Mouse (Mus musculus): ENCODE measurements around the gene Lbr. TPM values are rescaled to one million over a fixed set of nuclear protein-coding genes. Genes with fewer than 3 reads are reported as not detected.

Lbr gene
- total RNA-seq (2023; ENCODE audit: inconsistent age): 214 to 223 TPM (median 221 TPM) in 4 replicates

DNA sequence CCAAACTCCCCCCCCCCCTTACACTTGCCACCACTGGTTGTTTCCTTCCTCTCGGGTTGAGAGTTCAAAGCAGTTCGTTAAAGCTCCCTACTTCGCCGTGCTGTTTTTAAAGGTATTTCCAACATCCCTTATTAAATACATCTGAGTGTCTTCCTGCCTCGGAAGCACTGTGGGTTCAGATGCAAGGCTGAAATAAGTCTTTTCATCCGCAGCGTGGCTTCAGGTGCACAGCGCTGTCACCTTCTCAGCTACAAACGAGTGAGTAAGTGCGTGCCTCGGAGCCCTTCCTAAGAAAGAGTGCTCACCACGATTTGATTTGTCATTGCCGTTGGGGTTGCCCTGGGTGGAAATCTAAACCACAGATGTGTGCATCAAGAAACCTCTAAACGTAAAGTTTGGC, at the start of gene Lbr:
Lbr (minus strand) TSS at position 266 of the 400 bp plus-strand sequence.

Other genes with a start within 250 kb of the Lbr start
- gene Enah, start 176.9 kb upstream of the Lbr start, total RNA-seq (2023; ENCODE audit: inconsistent age): 0.21 to 0.26 TPM (median 0.22 TPM) in 3 of 4 replicates, not detected in the other

Data from B cell, adult (primary cell).